Mouse (Mus musculus): ENCODE results near the gene Cep55. TPM values are rescaled to one million over a fixed set of nuclear protein-coding genes. Genes with fewer than 3 reads are reported as not detected.
A peak's percentile ranks its signal among the peaks of the same experiment; 100 is the strongest.

The Cep55 gene
- polyA plus RNA-seq, 1 experiment from 2014 or later = 26.7 TPM

DNA sequence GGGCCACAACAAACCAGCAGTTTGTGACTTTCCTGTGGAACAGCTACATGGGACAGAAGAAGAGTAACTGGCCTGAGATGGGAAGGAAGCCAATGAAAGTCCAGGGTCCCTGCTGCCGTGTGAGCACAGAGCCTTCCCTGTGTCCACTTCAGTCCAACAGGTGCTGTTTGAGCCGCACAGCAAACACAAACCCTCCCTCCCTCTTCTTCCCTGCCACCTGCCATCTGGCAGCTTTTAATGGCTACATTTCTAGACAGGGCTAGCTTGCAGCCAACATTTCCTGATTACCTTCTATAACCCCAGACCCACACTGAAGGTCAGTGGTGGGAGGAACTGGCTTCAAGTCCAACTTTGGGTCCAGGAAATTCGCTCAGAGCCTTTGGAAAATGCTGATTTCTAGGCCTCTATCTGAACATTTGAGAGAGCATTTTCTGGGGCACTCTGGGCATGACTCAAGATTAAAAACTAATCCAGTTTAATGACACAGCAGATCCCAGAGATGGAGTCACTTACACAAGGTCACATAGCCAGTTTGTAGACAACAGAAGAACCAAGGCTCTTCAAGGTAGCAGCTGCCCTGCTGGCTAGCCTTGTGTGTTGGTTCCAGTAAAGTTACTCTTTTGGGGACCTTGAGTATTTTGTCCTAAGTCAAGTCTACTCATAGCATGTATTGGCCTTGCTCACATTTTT, 23.2 kb downstream of the Cep55 start:
- Histone ChIP-seq H3K9ac (no peak overlapping the region), H3K4me1 (no peaks in the 10 kb centered on the region), H3K4me3 (no peak overlapping the region), H3K27ac (no peak overlapping the region), H3K9me3 (no peaks in the 10 kb centered on the region), H3K36me3 (peaks cover 7% of the 10 kb centered on the region; the same call in 1 of the 2 replicates), H3K4me2 (replicated peaks) (no peak overlapping the region), H3K27me3 (no peaks in the 10 kb centered on the region)
- no peak for ATAC-seq (ENCODE audit: insufficient number of reproducible peaks, insufficient read depth, low FRiP score, low TSS enrichment)
- WGBS = 58% methylated on average over 3 of the region's 3 CpGs

DNA sequence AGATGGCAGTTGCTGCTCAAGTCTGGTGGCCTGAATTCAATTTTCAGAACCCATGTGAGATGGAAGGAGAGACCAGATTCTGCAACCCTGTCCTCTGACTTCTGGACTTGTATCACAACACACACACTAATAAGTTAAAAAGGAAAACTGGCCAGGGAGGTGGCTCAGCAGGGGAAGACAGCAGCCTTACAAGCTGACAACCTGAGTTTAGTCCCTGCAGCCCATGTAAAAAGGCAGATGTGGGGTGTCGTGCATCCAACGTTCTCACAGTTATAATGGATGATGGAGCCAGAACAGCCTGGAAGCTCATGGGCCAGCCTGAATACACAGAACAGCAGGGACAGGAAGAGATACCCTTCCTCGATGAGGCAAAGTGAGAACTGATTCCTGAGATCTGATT, 26.6 kb downstream of the Cep55 start:
- H3K27me3 ChIP-seq = no peaks in the 10 kb centered on the region
- no peaks in the 10 kb centered on the region for H3K4me1 ChIP-seq
- WGBS = 80% methylated on average over 3 of the region's 3 CpGs
- no peak overlapping the region for H3K27ac ChIP-seq
- ATAC-seq (ENCODE audit: insufficient number of reproducible peaks, insufficient read depth, low FRiP score, low TSS enrichment) = no peak
- no peaks in the 10 kb centered on the region for H3K36me3 ChIP-seq
- H3K4me2 ChIP-seq (replicated peaks) = no peak overlapping the region
- H3K9me3 ChIP-seq = no peaks in the 10 kb centered on the region
- H3K4me3 ChIP-seq = no peak overlapping the region
- no peak overlapping the region for H3K9ac ChIP-seq

DNA sequence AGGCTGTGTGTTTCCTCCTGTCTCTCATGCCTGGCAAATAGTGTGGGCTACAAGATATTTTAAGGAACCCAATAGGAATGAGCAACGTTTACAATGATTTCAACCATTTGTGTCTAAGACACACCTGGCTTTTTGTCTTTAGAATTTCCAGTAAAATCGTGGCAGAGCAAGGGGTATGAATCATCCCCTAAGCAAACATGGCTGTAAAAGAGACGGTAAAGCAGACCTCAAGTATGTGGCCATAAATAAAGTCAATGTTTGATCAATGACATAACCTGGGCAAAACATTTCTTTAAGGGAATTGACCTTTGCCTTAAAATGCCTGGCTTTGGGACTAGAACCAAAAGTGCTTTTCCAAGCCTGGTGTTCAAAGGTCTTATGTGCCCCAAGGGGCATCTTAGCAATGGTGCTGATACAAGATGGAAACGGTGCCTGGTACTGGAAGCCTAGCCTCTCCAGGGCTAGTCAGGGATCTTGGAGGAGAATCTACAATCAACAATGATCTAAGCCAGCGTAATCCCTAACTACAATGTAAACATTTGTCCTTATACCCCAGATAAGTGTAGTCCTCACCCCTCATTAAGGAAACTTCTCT, 28.2 kb downstream of the Cep55 start:
- Histone ChIP-seq H3K9ac (no peak overlapping the region), H3K4me1 (no peaks in the 10 kb centered on the region), H3K27ac (no peak overlapping the region), H3K4me2 (replicated peaks) (no peak overlapping the region), H3K9me3 (no peaks in the 10 kb centered on the region), H3K36me3 (no peaks in the 10 kb centered on the region), H3K4me3 (no peak overlapping the region), H3K27me3 (no peaks in the 10 kb centered on the region)
- ATAC-seq (ENCODE audit: insufficient number of reproducible peaks, insufficient read depth, low FRiP score, low TSS enrichment) = no peak
- 68% methylated on average over 5 of the region's 5 CpGs for WGBS

DNA sequence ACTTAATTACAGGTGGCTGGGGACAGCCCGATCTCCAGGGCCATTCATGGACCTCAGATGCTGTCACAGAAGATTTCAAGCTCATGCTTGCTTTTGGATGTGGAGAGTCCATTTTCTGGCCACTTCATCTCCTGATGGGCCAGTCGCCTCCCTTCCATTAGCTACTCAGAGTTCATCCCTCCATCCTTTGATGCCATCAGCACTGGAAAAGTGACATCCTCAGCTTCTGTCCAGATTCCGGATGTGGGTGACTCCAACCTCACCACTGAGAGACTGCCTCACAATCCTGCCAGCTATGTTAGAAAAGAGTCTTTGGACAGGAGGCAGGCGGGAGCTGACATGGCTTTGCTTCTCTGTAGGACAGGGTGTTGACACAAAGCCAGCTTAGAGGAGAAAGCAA, 31.0 kb downstream of the Cep55 start:
- H3K4me2 ChIP-seq (replicated peaks) = no peak overlapping the region
- no peak overlapping the region for H3K27ac ChIP-seq
- H3K4me3 ChIP-seq = no peak overlapping the region
- no peaks in the 10 kb centered on the region for H3K36me3 ChIP-seq
- 84% methylated on average over 4 of the region's 4 CpGs for WGBS
- no peaks in the 10 kb centered on the region for H3K4me1 ChIP-seq
- ATAC-seq (ENCODE audit: insufficient number of reproducible peaks, insufficient read depth, low FRiP score, low TSS enrichment) = no peak
- no peak overlapping the region for H3K9ac ChIP-seq
- H3K27me3 ChIP-seq = no peaks in the 10 kb centered on the region; the same call in 1 of the 2 replicates
- no peaks in the 10 kb centered on the region for H3K9me3 ChIP-seq

GRCm38 (mm10) chr19:38086948-38087551, 32.2 kb downstream of the Cep55 start:
- Histone ChIP-seq H3K27ac (no peak overlapping the region), H3K9me3 (no peaks in the 10 kb centered on the region), H3K4me2 (replicated peaks) (no peak overlapping the region), H3K27me3 (no peaks in the 10 kb centered on the region; the same call in 1 of the 2 replicates), H3K4me1 (no peaks in the 10 kb centered on the region), H3K9ac (no peak overlapping the region), H3K36me3 (no peaks in the 10 kb centered on the region), H3K4me3 (no peak overlapping the region)
- WGBS = 57% methylated on average over 11 of the region's 11 CpGs
- ATAC-seq (ENCODE audit: insufficient number of reproducible peaks, insufficient read depth, low FRiP score, low TSS enrichment) = no peak

GRCm38 (mm10) chr19:38089358-38089757, 34.5 kb downstream of the Cep55 start:
- no peak overlapping the region for H3K4me3 ChIP-seq
- H3K27me3 ChIP-seq = peaks cover 3% of the 10 kb centered on the region; the same call in 1 of the 2 replicates
- no peak overlapping the region for H3K27ac ChIP-seq
- H3K9ac ChIP-seq = no peak overlapping the region
- H3K36me3 ChIP-seq = no peaks in the 10 kb centered on the region
- H3K4me1 ChIP-seq = no peaks in the 10 kb centered on the region
- no peaks in the 10 kb centered on the region for H3K9me3 ChIP-seq
- ATAC-seq (ENCODE audit: insufficient number of reproducible peaks, insufficient read depth, low FRiP score, low TSS enrichment) = no peak
- no peak overlapping the region for H3K4me2 ChIP-seq (replicated peaks)
- WGBS = 75% methylated on average over 8 of the region's 8 CpGs

DNA sequence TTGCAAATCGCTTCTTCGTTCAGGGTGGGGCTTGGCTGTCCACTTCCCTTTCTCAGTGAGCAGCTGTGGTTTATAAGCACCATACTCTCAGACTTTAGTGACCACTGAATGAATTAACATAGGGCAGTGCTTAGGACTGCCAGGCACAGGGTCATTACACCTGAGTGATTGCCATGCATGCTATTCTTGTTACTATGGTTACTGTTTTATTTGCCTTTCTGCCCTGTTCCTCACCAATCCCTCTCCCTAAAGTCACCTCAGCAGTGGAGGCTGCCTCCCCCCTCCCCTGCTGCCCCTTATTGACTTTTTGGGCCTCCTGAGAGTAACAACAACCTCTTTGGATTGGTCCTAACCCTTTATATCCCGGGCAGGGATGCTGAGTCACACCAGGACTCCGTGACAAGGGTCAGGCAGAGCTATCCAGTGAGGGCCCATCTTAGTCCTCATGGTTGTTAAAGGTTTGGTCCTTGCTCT, 36.7 kb downstream of the Cep55 start:
- H3K4me2 ChIP-seq (replicated peaks) = no peak overlapping the region
- H3K36me3 ChIP-seq = no peaks in the 10 kb centered on the region
- no peaks in the 10 kb centered on the region for H3K4me1 ChIP-seq
- H3K9ac ChIP-seq = no peak overlapping the region
- no peak overlapping the region for H3K27ac ChIP-seq
- no peak overlapping the region for H3K4me3 ChIP-seq
- peaks cover 15% of the 10 kb centered on the region for H3K27me3 ChIP-seq
- ATAC-seq (ENCODE audit: insufficient number of reproducible peaks, insufficient read depth, low FRiP score, low TSS enrichment) = no peak
- H3K9me3 ChIP-seq = no peaks in the 10 kb centered on the region
- WGBS = 68% methylated on average over 4 of the region's 4 CpGs

- no peak for ATAC-seq (ENCODE audit: insufficient number of reproducible peaks, insufficient read depth, low FRiP score, low TSS enrichment)
- no peaks in the 10 kb centered on the region for H3K36me3 ChIP-seq
- no peak overlapping the region for H3K4me3 ChIP-seq
- peaks cover 11% of the 10 kb centered on the region for H3K4me1 ChIP-seq
- no peak overlapping the region for H3K4me2 ChIP-seq (replicated peaks)
- no peak overlapping the region for H3K27ac ChIP-seq
- WGBS = 4% methylated on average over 4 of the region's 4 CpGs
- no peak overlapping the region for H3K9ac ChIP-seq
- peaks cover 47% of the 10 kb centered on the region for H3K27me3 ChIP-seq
- H3K9me3 ChIP-seq = no peaks in the 10 kb centered on the region
Measured at GRCm38 (mm10) chr19:38096231-38096630, 41.4 kb downstream of the Cep55 start.

- Histone ChIP-seq H3K4me1 (peaks cover 11% of the 10 kb centered on the region), H3K9me3 (no peaks in the 10 kb centered on the region), H3K9ac (no peak within 1 kb of the TSS; the same call in 1 of the 2 replicates), H3K36me3 (no peaks in the 10 kb centered on the region), H3K27me3 (peaks cover 47% of the 10 kb centered on the region), H3K4me2 (replicated peaks) (peak within 1 kb of the TSS; percentile 59), H3K4me3 (peak within 1 kb of the TSS; percentile 35), H3K27ac (no peak within 1 kb of the TSS)
- ATAC-seq (ENCODE audit: insufficient number of reproducible peaks, insufficient read depth, low FRiP score, low TSS enrichment) = no peak
- WGBS = under 1% methylated on average over 77 of the region's 77 CpGs
Measured at GRCm38 (mm10) chr19:38096858-38097758, 42.3 kb downstream of the Cep55 start, which contains the start of gene Ffar4. Ffar4 (plus strand) TSS chr19:38097071.

GRCm38 (mm10) chr19:38107871-38108270, 53.1 kb downstream of the Cep55 start:
- 92% methylated on average over 4 of the region's 4 CpGs for WGBS
- Histone ChIP-seq H3K9ac (no peak overlapping the region), H3K4me2 (replicated peaks) (no peak overlapping the region), H3K4me3 (no peak overlapping the region), H3K4me1 (no peaks in the 10 kb centered on the region), H3K36me3 (no peaks in the 10 kb centered on the region), H3K27me3 (0 out of 2 replicates have a peak, but pooled peaks cover 7% of the 10 kb centered on the region), H3K9me3 (no peaks in the 10 kb centered on the region), H3K27ac (no peak overlapping the region)
- no peak for ATAC-seq (ENCODE audit: insufficient number of reproducible peaks, insufficient read depth, low FRiP score, low TSS enrichment)

GRCm38 (mm10) chr19:38109506-38110242, 54.9 kb downstream of the Cep55 start:
- WGBS = 88% methylated on average over 15 of the region's 15 CpGs
- H3K27ac ChIP-seq = no peak overlapping the region
- no peaks in the 10 kb centered on the region for H3K9me3 ChIP-seq
- no peak overlapping the region for H3K4me3 ChIP-seq
- ATAC-seq (ENCODE audit: insufficient number of reproducible peaks, insufficient read depth, low FRiP score, low TSS enrichment) = no peak
- no peak overlapping the region for H3K9ac ChIP-seq
- no peak overlapping the region for H3K4me2 ChIP-seq (replicated peaks)
- H3K4me1 ChIP-seq = no peaks in the 10 kb centered on the region
- no peaks in the 10 kb centered on the region for H3K36me3 ChIP-seq
- H3K27me3 ChIP-seq = 0 out of 2 replicates have a peak, but pooled peaks cover 7% of the 10 kb centered on the region

Measured in embryonic facial prominence, embryonic 12.5 days (tissue).